Comparison of ENCODE assay signal across 13 mouse cellular contexts in the genomic region with DNA sequence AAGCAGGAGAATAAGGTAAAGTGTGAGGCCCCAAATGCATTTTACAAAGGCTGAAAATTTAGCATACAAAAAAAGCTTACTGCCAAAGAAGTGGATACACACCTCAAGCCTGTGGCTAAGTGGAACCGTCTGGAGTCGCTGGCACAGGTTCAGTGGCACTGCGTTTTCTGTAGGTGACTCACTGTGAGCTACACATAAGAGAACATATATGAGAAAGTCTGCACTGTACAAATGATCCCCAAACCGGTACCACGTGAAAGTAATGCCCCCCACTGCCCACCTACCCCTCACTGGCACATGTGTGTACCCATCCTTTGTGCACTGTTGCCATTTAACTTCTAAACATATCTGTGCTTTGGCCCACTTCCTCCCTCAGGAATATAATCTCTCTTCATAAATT. TPM values are rescaled to one million over a fixed set of nuclear protein-coding genes. Genes with fewer than 3 reads are reported as not detected.
DNase-seq lines count a peak whose midpoint lies in the region; ATAC-seq lines count a peak whose summit lies in the region.
"Had no signal": no experiment of that assay in that cellular context is flagged by ENCODE, and none has a peak within 500 bp of the region (broad histone marks: within the 10 kb centered on the region; RNA-seq: fewer than 3 reads in every experiment).

No protein-coding gene starts in this region.

- H3K9me3 ChIP-seq in hindbrain, embryonic 14.5 days (ENCODE audit: control insufficient read depth, low read length): no peaks in the 10 kb centered on the region
- H3K9me3 ChIP-seq in hindbrain, embryonic 16.5 days (ENCODE audit: control insufficient read depth, low read length): no peaks in the 10 kb centered on the region
- no peaks in the 10 kb centered on the region for H3K9me3 ChIP-seq in embryonic facial prominence, embryonic 14.5 days (ENCODE audit: control insufficient read depth, low read length)
- H3K9me3 ChIP-seq: hindbrain, embryonic 15.5 days had no signal

- H3K36me3 ChIP-seq in hindbrain, embryonic 14.5 days (replicated peaks; ENCODE audit: control insufficient read depth, insufficient read depth): no peaks in the 10 kb centered on the region
- H3K36me3 ChIP-seq in hindbrain, embryonic 16.5 days (ENCODE audit: control insufficient read depth, insufficient read depth, low read length): no peaks in the 10 kb centered on the region
- no peaks in the 10 kb centered on the region for H3K36me3 ChIP-seq in embryonic facial prominence, embryonic 14.5 days (ENCODE audit: control insufficient read depth, insufficient read depth, low read length)
- H3K36me3 ChIP-seq: hindbrain, embryonic 15.5 days had no signal

- no peak for ATAC-seq in hindbrain, embryonic 14.5 days (ENCODE audit: low FRiP score)
- no peak for ATAC-seq in hindbrain, embryonic 16.5 days
- no peak for ATAC-seq in embryonic facial prominence, embryonic 14.5 days (ENCODE audit: low read depth)
- no peak for ATAC-seq in cerebellum, adult (ENCODE audit: insufficient number of reproducible peaks, low FRiP score, low TSS enrichment)
- ATAC-seq: activated CD4-positive, CD25-positive, alpha-beta regulatory T cell, adult 4 months; midbrain, embryonic 16.5 days had no signal

- H3K4me3 ChIP-seq in hindbrain, embryonic 14.5 days (replicated peaks; ENCODE audit: low read length): no peak overlapping the region
- H3K4me3 ChIP-seq in hindbrain, embryonic 16.5 days (ENCODE audit: low read length): no peak overlapping the region
- no peak overlapping the region for H3K4me3 ChIP-seq in embryonic facial prominence, embryonic 14.5 days (ENCODE audit: low read depth, low read length)
- H3K4me3 ChIP-seq: hindbrain, embryonic 15.5 days; megakaryocyte, embryonic 14.5 days had no signal

- H3K4me2 ChIP-seq in hindbrain, embryonic 14.5 days (replicated peaks): no peak overlapping the region
- H3K4me2 ChIP-seq in hindbrain, embryonic 16.5 days (ENCODE audit: low read length): no peak overlapping the region
- H3K4me2 ChIP-seq in embryonic facial prominence, embryonic 14.5 days (ENCODE audit: low read depth, low read length): no peak overlapping the region
- H3K4me2 ChIP-seq: hindbrain, embryonic 15.5 days had no signal

- 0 out of 2 replicates have a peak overlapping the region, but pooled peaks have one; percentile 26 for H3K27ac ChIP-seq in hindbrain, embryonic 14.5 days
- H3K27ac ChIP-seq in hindbrain, embryonic 16.5 days (ENCODE audit: low read depth, low read length): no peak overlapping the region
- H3K27ac ChIP-seq in embryonic facial prominence, embryonic 14.5 days (replicated peaks; ENCODE audit: low read depth, low read length): peak overlapping the region; percentile 49; the same call in 1 of the 2 replicates
- H3K27ac ChIP-seq: hindbrain, embryonic 15.5 days had no signal

- no peaks in the 10 kb centered on the region for H3K4me1 ChIP-seq in hindbrain, embryonic 14.5 days (replicated peaks; ENCODE audit: control insufficient read depth, insufficient read depth, low read length)
- no peaks in the 10 kb centered on the region for H3K4me1 ChIP-seq in hindbrain, embryonic 16.5 days (ENCODE audit: control insufficient read depth, insufficient read depth, low read depth, low read length)
- H3K4me1 ChIP-seq in embryonic facial prominence, embryonic 14.5 days (ENCODE audit: control insufficient read depth, insufficient read depth, low read length): 0 out of 2 replicates have a peak, but pooled peaks cover under 1% of the 10 kb centered on the region
- H3K4me1 ChIP-seq: hindbrain, embryonic 15.5 days had no signal

- WGBS in hindbrain, embryonic 14.5 days: 82% methylated on average over 5 of the region's 5 CpGs
- WGBS in hindbrain, embryonic 16.5 days: 68% methylated on average over 5 of the region's 5 CpGs
- WGBS in embryonic facial prominence, embryonic 14.5 days: 63% methylated on average over 5 of the region's 5 CpGs

- H3K9ac ChIP-seq in hindbrain, embryonic 14.5 days: no peak overlapping the region
- H3K9ac ChIP-seq in hindbrain, embryonic 16.5 days (ENCODE audit: low read depth, low read length): no peak overlapping the region
- no peak overlapping the region for H3K9ac ChIP-seq in embryonic facial prominence, embryonic 14.5 days (ENCODE audit: low read depth, low read length)
- H3K9ac ChIP-seq: hindbrain, embryonic 15.5 days had no signal

- no peak for DNase-seq in hindbrain, embryonic 14.5 days (ENCODE audit: low spot score)
- peak; percentile 39 for DNase-seq in right cerebral cortex, postnatal 25 days
- no peak for DNase-seq in right cerebral cortex, postnatal 36 days (ENCODE audit: low spot score in 2 of 2)
- peak; percentile 41 for DNase-seq in embryonic facial prominence, embryonic 14.5 days (ENCODE audit: low spot score)
- DNase-seq in adipocyte (ENCODE audit: low spot score): no peak
- DNase-seq: cerebellum, adult 9-11 months; right cerebral cortex, postnatal 4 days had no signal

- H3K27me3 ChIP-seq in hindbrain, embryonic 14.5 days (ENCODE audit: control insufficient read depth, insufficient read depth, low read length): no peaks in the 10 kb centered on the region
- H3K27me3 ChIP-seq in hindbrain, embryonic 16.5 days (replicated peaks; ENCODE audit: control insufficient read depth, insufficient read depth, low read length): no peaks in the 10 kb centered on the region
- H3K27me3 ChIP-seq in embryonic facial prominence, embryonic 14.5 days (replicated peaks; ENCODE audit: control insufficient read depth, insufficient read depth, low read length): no peaks in the 10 kb centered on the region
- H3K27me3 ChIP-seq: hindbrain, embryonic 15.5 days; megakaryocyte, embryonic 14.5 days had no signal

RNA-seq across cellular contexts. Expression of a gene that starts 22.8 kb away (rescaled TPM):
- polyA plus RNA-seq in hindbrain, embryonic 14.5 days (2014; fragmentation: Nextera tagmentation; extraction: Ambion mirVana): 46.3 and 48.7 TPM in 2 replicates
- polyA plus RNA-seq in hindbrain, embryonic 16.5 days (2015; fragmentation: Nextera tagmentation; extraction: Ambion mirVana): 33.7 and 58.6 TPM in 2 replicates
- polyA plus RNA-seq in embryonic facial prominence, embryonic 14.5 days (2014; fragmentation: Nextera tagmentation; extraction: Ambion mirVana): 152 and 174 TPM in 2 replicates

Comparison
In these comparisons a context has a peak if more than half of its experiments do, and no peak if none do; other contexts are left out.
1. DNase-seq: peak in right cerebral cortex, postnatal 25 days (single experiment) and embryonic facial prominence, embryonic 14.5 days (single experiment); none in hindbrain, embryonic 14.5 days (single experiment), right cerebral cortex, postnatal 36 days (0 of 2) and adipocyte (single experiment).